Mouse (Mus musculus): ENCODE measurements around the gene Fanci.

Gene Fanci

DNA sequence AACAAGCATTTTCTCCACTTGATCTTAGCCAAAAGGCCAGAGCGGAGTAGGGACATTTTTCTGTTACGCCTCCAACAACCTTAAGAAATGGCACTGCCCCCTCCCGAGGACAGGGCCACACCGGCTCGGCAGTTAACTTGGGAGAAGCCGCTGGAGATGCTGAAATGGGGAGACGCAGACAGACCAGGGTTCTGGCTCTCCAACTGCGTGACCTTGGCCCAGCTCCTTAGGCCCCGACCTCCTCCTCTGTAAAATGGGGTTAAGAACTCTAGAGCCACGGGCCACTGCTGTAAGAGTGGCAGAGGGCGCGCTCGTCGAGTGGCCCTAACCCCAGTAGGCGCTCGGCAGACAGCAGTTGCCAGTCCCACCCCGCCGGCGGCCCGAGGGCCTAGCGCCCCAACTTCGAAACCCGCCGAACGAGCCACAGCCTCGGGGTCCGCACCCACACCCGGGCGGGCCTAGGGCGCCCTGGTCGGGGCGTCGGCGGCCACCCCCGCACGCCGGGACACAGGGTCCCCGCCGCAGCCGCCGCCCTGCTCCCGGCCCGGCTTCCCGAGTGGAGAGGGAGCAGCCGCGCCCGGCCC is 73.8 kb downstream of the Fanci start:
- no peak for DNase-seq

DNA sequence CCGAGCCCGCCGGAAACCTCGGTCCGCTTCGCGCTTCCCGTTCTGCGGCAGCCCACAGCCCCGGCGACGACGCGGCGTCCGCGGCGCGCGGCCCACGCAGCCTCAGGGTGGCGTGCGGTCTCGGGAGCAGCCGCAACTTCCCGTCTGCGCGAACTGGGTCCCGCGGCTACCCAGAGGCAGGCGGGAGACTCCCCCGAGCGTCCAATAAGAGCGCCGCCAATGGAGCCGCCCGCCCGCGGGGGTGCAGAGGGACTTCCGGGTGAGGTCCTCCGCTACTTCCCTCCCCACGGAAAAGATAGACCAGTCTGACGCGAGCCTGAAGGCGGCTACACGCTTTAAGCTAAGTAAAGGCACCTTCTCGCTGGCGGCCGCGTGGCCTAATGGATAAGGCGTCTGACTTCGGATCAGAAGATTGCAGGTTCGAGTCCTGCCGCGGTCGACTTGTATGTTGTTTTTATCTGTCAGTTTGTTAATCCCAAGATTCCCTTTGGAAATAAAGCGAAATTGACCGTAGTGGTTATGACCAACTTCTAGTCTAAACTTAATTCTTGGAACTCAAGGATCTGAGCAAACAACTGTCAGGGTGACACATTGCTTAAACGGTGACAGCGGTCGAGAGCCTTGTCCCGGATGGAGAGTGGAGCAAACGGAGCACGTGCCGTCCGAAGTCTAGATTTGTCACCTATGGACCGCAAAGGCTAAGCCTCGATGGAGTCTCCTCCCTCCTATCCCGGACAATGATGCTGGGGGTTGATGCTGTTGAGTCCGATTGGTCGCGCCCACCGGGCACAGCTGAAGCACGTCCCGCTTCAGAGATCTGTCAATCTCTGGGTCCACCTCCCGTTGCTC is 74.5 kb downstream of the Fanci start, which contains the start of gene Polg:
Polg (minus strand) TSS at position 310 of the 849 bp plus-strand sequence.
- DNase-seq = peak; percentile 99

DNA sequence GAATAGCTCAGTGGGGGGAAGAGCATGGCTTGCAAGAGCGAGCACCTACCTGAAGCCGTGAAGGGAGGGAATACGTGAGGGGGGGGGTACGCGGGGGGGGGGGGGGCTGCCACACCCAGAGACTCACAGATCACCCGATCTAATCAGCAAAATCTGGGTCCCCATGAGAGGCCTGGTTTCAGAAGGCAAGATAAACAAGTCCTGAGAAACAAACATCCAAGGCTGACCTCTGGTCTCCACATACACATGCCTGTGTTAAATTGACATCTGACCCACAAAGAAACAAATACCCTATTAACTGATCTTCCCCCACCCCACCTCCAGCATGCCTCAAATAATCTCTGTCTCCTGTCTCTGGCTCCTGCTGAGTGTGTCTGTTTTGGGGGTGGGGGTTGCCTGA is 76.2 kb downstream of the Fanci start:
- no peak for DNase-seq

DNA sequence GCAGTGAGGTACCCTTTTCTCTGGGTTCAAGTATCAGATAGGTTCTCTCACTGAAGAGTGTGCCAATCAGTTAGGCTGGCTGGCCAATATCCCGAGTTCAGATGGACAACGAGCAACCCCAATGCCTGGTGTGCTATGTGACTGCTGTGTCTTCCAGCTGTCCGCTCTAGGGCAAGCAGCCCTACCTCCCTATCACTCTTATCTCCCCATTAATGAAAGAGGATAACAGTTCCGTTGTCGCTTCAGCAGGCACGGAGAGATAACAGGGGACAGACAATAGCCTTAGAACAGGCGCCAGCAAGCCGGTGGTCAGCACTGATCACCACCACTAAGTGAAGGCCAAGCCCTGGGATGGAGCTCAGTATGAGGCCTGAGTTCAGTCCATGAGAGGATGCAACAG is 77.3 kb downstream of the Fanci start:
- DNase-seq = no peak

DNA sequence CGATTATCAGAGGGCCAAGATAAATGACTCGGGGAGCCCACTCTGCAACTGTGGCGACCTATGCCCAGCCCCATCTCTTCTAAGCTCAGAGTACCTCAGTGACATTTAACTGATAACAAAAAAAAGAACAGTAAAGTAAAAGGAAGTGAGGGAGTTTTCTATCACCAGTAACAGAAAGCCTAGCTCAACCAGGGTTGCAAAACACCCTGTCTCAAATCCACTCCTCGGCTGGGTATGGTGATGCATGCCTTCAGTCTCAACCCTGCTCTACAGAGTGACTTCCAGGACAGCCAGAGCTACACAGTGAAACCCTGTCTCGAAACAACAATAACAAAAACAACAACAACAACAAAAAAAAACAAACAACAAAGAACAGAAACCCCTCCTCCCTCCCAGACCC is 78.0 kb downstream of the Fanci start:
- no peak for DNase-seq

DNA sequence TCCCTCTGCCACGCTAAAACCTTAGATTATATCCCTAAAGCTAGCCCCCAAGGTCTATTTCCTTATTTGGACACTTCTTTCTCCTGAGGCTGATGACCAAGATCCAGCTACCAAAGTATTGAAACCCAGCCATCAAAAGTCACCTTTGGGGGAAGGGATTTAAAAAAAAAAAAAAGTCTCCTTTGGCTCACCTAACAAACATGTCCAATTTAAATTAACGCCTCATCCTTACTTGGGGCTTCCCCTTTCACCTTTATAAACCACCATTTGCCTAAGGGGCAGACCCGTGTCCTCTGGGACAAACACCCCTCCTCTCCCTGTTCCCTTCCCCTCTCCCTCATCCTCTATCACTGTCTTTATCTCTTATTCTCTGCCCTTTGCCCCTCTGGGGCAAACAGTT is 79.0 kb downstream of the Fanci start:
- DNase-seq = no peak

DNA sequence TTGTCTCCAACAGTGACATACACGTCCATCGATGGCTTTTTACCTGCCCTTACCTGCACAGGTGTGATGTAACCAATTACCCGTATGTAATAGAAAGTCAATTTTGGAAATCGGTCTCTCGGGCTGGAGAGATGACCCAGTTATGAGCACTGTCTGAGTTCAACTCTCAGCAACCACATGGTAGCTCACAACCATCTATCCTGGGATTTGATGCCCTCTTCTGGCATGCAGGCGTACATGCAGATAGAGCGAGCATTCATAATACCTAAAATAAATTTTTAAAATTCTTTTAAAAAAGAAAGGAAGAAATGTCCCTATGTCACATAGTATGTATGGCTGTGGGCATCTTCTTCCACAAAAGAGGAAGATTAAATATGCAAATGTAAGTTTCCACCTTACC is 79.7 kb downstream of the Fanci start:
- no peak for DNase-seq

DNA sequence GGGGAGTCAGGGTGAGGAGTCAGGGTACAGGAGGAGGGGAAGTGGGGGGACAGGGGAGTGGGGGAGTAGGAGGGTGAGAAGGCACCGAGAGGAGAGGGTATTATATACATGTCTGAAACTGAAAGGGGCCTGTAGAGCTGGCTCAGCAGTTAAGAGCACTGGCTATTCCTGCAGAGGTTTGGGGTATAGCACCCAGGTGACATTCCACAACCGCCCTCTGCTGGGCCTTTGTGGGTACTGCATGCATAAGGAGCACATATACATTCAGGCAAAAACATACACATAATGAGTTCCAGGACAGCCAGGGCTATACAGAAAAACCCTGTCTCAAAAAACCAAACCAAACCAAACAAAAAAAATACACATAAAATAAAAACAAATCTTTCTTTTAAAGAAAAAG is 81.1 kb downstream of the Fanci start:
- DNase-seq = no peak

DNA sequence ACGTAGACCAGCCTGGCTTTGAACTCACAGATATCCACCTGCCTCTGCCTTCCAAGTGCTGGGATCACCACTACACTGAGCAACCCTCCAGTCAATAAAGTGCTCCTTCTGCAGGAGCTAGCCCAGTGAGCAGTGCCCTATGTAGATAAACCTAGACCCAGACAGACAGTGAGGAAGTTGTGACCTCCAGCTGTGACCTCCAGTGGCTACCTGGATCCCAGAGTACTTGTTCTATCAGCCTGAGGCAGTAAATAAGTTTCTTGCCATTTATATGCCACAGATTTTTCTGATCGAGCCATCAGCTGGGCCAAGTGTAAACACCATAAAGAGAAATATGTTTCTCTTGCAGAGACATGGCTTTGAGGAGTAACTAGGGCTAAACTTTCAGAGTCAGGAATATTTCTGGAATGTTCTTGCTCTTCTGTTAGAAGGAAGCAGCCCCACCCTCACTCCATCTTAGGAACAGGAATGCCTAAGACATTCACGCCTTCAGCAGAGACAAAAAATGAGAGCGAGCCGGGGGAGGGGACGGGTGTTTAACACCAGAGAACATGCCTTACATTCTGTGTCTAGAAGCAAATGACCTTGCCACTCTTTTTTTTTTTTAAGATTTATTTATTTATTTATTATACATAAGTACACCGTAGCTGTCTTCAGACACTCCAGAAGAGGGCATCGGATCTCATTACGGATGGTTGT is 81.9 kb downstream of the Fanci start:
- DNase-seq = no peak

DNA sequence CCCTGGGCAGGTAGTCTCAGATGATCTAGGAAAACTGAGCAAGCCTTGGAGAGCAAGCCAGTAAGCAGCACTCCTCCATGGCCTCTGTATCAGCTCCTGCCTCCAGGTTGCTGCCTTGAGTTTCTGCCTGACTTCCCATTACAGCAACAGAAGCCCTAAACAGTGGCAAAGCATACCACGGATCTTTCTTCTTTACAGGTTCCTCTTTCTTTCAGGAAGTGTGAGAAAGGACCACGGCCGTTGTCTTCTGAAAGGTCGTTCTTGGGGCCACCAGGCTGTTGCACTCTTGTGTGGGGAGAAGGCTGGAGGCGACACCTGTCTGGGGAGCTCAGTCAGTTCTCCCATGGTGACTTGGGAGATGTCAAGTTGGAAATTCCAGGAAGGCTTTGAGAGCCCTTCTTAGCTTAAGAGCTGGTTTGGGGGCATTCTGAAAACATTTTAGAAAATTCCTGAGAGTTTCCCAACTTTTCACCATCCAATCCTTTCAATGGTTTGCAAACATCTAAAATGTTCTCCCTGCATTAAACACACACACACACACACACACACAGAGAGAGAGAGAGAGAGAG is 83.2 kb downstream of the Fanci start:
- DNase-seq = no peak

DNA sequence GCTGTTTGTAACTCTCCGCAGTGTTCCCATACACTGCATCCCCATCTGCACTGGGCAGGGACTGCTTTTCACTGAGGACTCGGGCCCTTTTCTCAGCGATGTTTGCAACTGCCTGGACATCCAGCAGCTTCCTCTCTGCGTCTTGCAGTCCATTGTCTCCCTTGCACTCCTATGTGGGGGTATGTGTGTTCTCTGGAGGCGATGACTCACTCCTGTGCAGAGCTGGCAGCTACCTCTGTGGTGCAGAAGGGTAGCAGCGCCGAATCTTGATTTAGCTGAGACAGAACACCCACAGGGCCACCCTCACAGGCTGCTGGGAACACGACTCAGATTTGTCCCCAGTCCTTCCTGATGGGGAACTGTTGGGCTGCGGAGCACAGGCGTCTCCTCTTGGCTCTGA is 94.8 kb downstream of the Fanci start:
- peak; percentile 85 for DNase-seq

DNA sequence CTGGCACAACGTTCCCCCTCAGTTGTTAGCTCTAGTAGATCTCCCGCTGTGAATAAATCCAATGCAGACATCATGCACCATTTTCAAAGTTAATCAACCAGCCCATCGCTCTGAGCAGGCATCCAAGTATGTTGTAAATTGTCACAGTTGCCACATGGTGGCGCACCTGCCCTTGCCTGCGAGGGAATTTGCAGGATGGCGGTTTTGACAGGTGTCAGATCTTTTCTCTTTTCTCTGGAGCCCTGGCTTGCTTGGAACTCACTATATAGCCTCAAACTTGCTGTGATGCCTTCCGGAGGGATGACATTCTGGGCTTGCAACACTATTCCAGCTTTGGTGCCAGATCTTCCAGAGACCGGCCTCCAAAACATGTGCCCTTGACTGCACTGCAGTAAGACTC is 102.2 kb downstream of the Fanci start:
- peak; percentile 74 for DNase-seq

DNA sequence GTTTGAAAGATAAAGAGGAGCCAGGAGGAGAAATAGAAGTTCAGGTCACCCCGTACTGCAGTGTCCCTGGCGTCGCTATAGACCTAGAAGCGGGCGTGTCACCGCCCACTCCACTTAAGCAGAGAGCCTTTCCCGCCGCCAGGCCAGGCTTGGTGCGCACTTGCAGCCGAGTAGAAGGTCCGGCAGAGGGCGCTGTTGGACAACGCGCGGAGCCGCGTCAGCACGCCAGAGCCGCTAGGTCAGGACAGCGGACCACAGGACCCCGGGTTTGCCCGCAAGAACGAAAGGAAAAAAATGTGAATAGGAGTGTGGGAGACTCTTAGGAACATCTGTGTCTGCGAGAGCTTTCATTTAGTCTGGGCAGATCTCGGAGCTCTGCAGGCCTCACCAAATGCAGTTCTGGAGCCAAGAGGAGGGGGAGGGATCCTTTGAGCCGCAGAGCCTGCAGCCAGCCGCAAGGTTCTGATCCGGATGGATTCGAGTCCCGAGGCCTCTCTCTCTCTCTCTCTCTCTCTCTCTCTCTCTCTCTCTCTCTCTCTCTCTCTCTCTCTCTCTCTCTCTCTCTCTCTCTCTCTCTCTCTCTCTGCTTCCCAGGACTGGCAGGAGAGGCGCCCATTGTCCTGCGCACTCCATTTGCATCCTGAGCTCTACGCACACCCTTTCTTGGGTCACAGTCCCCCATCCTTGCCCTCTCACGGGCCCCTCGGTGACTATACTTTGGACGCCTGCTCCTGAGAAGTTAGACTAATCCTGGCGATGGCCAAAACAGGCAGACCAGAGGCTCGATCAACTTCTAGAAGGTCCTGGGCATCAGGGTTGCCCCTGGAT is 104.5 kb downstream of the Fanci start:
- peak; percentile 91 for DNase-seq

DNA sequence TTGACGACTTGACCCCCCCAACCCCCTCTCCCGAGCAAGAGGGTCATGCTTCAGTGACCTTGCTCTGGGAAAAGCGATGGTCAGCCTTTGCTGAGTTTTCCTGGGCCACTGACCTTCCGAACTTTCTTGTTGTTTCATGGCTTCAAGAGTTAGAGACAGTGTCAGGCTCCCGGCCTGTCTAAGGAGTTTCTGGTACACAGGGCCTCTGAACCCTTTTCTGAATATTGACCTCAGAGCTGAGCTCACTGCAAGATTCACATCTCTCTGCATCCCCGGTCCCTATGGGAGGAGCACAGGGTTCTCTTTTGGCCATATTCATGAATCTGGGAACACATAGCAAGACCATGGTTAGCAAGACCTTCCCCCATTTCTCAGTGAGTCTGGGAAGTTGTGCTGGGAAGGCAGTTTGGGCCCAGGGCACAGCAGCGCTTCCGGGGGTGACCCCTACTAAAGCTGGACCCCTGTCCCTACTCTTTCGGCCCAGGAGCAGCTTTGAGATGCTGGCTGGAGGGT is 105.1 kb downstream of the Fanci start:
- DNase-seq = no peak

DNA sequence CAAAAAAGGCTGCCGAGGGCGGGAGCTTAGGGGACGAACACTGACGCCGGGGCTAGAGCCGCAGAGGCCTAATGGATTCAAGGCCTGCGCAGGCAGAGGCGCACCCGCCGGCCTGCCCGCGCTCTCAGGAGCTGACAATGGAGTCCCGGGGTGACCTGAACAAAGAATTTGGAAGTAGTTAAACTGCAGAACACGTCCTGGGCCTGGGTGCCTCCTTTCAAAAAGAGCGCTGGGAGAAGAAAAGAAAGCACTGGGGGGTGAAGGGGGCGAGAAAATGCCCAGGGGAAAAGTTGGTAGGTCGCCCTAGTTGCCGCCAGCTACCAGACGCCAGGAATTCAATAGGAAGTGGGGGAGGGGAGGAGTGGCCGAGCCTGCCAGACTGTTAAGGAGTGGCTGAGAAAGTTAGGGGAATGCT is 106.0 kb downstream of the Fanci start:
- DNase-seq = peak; percentile 25

DNA sequence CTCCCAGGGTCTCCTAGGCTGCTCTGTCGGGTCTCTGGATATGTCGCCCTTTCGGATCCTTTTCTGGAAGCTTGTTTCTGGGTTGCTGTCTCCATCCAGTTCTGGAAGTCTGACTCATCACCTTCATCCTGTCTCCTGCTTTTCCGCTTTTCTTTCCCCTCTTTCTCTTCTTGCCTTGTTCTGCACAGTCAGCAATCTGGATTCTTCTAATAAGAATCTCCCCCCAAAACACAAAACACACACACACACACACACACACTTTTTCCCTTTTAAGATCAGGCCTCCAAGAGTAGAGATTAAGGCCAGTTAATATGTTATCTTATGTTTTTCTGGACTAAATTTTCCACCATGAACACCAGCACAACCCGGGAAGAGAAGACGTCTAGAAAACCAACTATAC is 106.6 kb downstream of the Fanci start:
- DNase-seq = no peak

DNA sequence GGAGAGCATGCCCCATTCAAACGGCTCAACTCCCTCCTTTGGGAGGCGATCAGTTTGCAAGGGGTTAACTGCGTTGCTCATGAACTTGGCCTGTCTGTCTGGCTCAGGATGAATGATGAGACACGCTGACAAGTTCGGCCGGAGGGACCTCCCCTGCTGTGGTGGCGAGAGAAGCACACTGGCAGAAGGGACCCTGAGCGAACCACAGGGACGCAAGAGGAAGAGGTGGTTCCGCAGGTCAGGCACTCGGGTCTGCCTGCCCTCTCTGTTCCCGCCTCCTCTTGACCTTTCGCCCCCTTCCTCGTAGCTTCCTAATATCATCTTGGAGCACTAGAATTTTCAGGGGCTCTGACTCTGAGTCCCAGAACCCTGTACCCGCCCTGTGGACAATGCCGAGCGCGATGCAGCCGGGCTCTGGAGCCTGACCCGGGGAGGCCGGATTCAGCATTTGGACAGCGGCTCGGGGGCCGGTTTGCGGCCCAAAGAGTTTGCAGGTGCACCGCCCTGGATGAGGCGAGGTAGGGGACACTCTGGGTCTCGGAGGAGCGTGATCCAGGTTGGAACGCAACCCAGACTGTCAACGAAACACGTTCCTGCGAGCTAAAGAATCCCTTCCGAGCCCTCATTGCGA is 107.4 kb downstream of the Fanci start:
- peak; percentile 49 for DNase-seq

All from right cerebral cortex, postnatal 25 days (tissue).